Mouse (Mus musculus) inflammation-experienced regulatory T-cells, adult 6 months (primary cell): ENCODE data around the gene Csf3r. TPM values are rescaled to one million over a fixed set of nuclear protein-coding genes. Genes with fewer than 3 reads are reported as not detected.

ENCODE experiments used
- ATAC-seq: one replicate; pipeline ENCODE4 v1.8.0; 2017
- polyA plus RNA-seq, 3 experiments: library from polyadenylated mRNA; unstranded; fragments of 100-300 nt; shearing (Covaris generic); gene quantifications; one replicate each; pipeline ENCODE4 v1.2.1; 2017

The Csf3r gene
- polyA plus RNA-seq, 3 experiments from 2014 or later, result 0.44 TPM; not detected in 2

DNA sequence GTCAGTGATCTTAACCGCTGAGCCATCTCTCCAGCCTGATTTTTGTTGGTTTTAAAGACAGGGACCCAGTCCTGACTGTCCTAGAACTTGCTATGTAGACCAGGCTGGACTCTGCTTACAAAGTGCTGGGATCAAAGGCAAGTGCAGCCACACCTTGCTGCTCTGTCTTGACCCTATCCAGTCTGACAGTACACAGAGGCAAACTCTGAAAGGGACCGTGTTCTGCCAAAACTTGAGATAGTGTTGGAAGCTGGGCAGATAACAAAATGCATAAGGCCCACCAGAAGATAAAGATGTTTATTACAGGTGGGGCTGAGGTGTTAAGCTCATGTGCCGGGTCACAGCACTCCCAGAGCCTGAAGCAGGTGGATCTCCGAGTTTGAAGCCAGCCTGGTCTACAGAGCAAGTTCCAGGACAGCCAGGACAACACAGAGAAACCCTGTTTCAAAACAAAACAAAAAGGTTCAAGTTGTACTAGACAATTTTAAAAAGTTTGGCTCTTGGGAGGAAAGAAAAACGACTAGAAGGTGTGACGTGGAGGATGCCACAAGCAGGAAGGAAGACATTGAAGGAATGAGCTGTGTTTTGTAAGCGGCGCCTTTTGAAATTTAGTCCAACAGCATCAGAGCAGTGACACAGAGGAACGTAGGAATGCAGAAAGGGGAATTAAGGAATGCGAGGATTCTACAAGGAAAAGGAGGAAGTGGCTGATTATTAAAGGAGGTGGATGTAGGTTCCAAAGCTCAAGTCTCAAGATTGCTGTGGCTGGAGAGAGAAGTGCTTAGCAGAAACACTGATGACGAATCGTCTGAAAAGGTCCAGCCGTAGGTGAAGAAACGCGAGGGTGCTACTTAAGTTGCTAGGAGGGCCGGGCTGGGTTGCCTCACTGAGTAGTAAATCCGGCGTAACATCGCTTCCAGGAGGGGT lies 33.1 kb downstream of the Csf3r start:
- no peak for ATAC-seq

DNA sequence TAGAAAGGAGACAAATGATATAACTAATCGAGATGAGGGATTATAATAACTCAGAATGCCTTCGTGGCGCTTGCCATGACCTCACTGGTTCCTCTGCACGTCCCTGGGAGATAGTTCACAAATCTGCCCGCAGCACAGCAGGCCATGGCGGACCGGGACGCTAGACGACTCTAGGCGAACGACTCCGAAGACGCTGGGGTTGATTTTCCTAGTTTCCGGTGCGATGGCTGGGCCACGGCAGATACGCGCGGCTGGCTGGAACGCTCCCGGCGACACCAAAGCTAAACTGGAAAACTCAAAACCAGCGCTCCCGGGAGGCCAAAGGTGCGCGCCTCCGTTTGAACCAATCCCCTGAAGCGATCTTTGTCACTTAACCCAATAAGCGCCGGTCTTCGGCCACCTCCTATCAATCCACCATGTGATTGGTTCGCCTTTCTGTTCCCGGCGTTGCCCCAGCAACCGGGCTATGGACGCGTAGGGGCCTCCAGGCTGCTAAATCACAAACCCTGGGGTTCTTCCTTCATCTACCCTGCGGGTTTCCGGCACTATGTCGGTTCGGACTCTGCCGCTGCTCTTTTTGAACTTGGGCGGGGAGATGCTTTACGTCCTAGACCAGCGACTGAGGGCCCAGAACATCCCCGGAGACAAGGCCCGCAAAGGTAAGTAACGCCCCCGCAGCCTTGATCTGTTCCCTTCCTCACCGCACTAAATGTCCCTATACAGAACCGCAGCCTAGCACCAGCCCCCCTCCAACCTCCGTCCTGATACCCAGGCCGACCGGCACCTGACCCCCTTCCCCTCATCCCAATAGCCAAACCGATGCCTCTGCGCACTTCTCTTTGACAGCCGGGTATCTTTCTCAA lies 34.0 kb downstream of the Csf3r start, which contains the start of gene Oscp1:
Gene Oscp1, plus strand, starts transcription at position 432 of the 863 bp plus-strand sequence.
- peak; percentile 98 for ATAC-seq

DNA sequence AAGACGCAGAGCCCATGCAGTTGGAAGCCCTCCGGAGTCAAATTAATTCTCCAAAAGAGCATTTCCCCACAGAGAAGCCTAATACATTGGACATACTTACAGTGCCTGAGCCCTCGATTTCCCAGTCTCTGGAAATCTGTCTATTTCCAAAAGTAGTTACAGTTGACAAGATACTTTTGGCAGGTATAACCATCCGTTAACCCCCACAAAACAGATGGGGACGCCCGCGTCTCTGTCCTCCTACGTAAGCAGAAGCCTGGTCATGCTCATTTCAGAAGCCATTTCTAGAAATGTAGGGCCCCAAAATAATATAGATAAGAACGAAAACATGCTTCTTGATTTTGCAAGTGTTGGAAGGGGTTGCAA lies 34.6 kb downstream of the Csf3r start:
- ATAC-seq, result no peak

DNA sequence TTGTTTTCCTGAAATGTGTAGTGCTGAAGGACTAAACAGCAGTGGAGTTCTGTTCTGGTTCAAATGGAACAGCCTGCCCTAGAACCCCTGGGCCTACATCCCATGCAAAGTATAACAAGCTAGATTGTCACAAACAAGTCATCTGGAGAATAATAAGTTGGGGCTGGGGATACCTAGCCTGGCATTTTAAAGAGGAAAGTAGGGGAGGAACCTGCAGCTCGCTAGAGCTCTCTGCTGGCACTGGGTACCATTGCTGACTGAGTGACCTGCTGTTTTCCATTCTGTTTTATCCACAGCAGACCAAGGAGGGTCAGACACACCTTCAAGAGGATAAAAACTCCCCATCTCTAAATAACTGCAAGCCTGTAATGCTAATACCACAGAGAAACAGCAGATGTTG lies 38.5 kb downstream of the Csf3r start:
- no peak for ATAC-seq

DNA sequence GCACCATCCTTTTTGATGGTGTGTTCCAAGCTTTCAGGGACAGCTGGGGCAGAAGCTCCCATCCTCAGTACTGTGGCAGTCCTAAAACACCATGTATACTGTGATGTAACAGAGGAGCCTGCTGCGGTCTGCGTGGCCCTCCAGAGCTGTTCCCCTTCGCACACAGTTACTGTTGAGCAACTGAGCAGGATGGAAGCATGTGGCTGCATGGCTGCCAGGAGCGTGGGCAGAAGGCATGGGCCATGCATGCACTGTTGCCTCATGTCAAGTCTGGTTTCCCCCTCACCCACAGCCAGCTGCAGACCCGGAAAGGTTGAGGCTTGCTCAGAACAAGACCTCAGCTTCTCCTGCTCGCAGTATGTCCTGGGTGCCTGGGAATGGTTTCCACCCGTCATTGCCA lies 40.9 kb downstream of the Csf3r start:
- no peak for ATAC-seq

DNA sequence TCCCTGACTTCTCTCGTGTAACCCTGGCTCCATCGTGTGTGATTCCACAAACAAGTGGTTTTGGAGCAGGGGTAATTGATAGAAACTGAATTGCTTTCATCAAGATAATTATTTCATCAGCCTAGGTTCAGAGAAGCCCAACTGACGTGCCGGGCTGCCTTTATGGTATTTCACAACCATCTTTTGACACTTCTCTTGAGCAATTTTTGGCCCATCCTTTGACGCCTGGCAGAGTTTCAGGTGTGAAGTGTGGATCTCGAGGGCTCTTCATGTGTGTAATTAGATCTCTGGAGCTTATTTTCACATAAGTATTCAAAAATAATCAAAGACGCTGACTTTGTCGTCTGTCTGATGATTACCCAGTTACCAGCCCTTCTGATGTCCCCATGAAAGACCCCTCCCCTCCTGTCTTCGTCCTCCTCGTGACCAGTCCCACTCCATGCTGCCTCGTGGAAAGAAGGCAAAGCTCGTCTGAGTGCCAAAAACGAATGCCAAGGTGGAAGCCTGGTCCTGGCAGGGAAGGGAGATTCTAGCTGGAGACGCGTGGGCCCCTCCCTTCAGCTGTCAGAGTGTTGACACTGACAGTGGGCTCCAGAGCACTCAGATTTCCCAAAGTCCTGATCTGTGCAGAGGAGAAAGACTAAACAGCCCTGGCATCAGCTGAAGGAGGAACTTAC lies 43.2 kb downstream of the Csf3r start:
- ATAC-seq, result no peak

DNA sequence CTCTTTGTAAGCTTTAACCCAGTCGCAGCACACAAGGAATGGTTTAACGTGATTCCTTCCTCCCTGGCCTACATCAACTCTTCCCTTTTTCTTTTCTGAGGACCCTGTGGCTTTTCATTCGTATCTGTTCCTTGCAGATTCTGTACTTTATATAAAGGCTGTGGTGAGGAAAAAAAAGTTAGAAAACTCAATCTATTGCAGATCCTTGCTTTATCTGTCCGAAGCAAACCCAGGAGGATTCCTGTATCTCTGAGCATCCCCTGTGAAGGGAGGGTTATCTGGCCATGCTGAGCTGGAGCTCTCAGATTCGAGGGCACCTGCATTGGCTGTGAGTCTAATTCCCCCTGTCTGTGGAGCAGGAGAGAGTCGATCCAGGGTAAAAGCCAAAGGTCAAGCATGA lies 44.5 kb downstream of the Csf3r start:
- no peak for ATAC-seq

DNA sequence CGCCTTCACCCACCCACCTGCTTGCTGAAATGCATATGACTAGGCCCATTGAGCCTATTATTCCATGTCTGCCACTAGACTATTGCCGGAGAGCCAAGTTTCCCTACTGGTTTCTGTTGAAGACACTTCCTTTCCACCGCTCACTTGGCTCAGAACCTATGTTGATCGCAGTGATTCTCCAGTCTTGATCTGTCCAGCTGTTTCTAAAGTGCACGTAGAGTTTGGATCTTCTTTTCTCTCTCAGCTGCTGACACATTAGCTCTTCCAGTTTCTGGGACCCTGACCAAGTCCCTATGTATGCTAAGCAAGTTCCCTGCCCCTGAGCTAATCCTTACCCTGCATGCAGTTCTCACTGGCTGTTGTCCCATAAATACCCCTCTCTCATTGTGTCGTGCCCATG lies 53.5 kb downstream of the Csf3r start:
- no peak for ATAC-seq

DNA sequence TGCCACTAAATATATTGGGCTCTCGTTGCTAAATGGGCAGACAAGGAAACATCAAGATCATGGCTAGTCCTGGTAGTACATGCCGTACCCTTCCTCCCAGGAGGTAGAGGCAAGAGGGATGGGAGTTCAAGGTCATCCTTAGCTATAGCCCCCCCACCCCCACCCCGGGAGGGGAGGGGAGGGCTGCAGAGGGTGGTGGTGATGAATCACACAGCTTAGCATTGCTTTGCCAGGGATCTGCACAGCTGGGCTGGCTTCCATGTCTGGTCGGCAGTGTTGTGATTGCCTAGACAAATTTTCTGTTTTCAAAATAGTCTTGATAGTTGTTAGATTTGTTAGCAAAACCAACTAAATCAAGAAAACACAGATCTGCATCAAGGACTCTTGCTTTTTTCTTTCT lies 54.9 kb downstream of the Csf3r start:
- ATAC-seq, result no peak

DNA sequence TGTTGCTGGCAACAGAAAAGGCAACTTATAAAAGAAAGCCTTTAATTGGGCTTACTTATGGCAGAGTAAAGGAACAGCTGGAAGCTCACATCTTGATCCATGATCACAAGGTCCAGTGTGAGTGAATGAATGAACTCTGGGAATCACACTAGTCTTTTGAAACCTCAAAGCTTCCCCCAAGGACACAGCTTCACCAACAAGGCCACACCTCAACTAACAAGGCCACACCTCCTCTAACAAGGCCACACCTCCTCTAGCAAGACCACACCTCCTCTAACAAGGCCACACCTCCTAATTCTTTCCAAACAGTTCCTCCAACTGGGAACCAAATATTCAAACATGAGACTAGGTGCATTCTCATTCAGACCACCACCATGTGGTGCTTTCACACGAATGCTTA lies 57.3 kb downstream of the Csf3r start:
- no peak for ATAC-seq

DNA sequence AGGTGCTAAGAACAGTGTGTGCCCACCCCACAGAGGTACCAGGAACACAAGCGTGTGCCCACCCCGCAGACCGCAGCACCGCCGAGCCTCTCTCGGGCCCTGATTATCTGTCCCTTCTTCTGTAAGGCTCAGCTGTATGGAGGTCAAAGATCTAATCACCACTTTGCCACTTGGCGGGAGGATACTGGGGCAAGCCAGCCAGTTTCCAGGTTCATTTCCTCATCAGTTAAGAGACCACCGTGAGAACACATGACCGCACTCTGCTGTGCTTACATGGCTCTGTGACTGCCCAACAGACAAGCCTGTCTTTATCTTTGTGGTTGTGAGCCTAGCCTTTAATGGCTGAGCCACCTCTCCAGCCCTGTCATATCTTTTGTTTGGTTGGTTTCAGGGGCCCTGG lies 58.7 kb downstream of the Csf3r start:
- no peak for ATAC-seq

DNA sequence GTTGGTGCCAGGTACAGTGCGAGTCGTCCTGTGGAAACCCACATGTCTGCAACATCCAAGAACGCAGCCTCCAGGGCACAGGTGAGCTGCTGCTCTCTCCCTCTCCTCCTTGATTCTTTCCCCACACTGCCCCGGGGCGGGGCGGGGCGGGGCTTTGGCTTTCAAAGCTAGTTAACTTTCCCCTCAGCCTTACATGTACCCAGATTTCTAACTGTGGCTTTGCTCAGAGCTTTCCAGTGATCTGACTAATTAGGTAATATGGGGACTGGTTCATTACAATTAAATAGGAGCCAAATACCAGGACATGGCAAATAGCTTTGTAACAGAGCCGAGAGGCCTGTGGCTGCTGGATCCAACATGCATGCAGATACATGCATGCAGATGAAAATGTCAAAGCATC lies 60.0 kb downstream of the Csf3r start:
- ATAC-seq, result no peak

DNA sequence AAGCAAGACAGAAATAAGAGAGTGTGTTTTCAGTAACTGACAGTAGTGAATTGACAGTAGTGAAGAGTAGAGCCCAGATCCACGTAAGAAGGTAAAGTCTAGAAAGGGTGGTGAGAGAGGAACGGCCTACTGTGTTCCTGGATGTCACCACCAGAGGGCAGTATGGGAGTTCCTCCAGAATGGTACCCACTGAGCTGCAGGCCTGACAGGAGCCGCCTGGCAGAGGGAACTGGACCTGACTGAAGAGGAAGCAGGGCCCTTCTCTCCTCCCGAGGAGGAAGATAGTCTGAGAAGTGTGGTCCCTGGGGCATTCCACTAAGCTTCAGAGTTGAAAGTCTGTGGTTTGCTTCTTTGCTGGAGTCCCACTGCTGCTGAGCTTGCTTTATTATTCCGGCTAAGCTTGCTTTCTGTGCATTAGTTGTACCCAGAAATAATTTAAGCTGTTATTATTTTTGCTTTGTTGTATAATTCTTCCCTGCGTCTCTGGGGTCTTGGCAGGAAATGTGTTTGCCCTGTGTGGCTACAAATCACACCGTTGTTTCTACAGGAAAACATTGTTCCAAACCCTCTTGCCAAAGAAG lies 61.7 kb downstream of the Csf3r start:
- peak; percentile 83 for ATAC-seq

DNA sequence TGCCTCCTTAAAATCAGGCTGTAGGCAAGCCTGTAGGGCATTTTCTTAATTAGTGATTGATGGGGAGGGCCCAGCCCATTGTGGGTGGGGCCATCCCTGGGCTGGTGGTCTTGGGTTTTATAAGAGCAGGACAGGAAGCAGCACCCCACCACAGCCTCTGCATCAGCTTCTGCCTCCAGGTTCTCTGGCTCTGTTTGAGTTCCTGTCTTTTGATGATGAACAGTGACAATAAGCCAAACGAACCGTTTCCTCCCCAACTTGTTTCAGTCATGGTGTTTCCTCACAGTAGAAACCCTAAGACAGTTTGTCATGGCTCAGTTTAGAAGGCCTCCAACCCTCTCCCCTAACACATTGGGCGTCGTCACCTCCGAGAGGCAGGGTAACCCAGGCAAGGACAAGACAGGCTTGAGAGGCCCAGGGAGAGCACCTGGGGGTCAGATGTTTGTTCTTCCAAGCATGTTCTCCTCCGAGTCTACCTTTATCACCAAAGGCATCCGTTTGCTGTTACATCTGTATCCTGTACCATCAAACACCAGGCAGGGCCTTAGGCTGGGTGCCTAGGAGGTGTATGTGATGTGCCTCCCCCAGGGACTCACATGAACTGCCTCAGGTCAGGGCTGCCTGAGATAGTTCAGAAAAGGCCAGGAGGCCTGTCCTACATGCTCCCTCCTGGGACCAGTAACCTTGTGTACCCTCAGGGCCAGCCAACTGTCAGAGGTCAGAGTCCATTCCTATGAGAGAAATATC lies 65.9 kb downstream of the Csf3r start:
- ATAC-seq, result peak; percentile 60

DNA sequence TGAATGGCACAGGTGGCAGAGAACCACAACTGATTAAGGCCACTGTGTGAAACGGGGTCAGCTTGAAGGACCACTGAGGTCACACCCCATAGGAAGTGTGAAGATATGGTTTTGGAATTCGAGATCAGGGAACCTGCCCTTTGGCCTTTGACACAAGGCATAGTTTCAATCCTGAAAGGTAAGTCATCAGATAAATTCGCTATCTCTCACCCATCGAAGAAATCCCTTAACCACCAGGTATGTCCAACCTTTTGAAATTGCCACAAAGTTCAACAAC lies 66.4 kb downstream of the Csf3r start:
- ATAC-seq, result no peak

DNA sequence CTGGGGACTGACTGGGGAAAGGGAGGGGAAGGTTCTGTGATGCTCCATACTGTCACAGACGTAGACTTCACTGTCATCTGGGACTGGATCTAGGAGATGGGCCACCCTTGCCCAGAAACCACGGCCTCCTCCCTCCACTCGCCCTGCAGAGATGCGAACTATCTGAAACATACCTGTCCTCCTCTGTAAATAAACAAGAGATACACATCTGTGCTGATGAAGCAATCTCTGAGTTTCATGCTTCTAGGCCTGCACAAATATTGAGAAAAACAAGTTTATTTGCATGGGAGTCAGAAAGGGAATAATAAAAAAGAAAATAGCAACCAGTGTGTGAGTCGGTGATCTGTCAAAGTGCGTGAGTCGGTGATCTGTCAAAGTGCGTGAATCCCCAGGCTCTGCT lies 67.5 kb downstream of the Csf3r start:
- ATAC-seq, result no peak

Other genes starting within 250 kb of the Csf3r start
- 10 to 100 TPM; 56.3 to 65.7 (median 64.4) TPM for gene Mrps15, start 22.4 kb downstream of the Csf3r start, polyA plus RNA-seq
- gene Oscp1, start 34.0 kb downstream of the Csf3r start, polyA plus RNA-seq, result under 1 TPM; 0.24 to 0.66 (median 0.26) TPM
- 10 to 100 TPM; 55.6 to 76.5 (median 73.4) TPM for gene Lsm10, start 72.1 kb downstream of the Csf3r start, polyA plus RNA-seq
- 10 to 100 TPM; 11.0 to 27.7 (median 16.5) TPM for gene Stk40, start 79.4 kb downstream of the Csf3r start, polyA plus RNA-seq
- gene Eva1b, start 123.2 kb downstream of the Csf3r start, polyA plus RNA-seq, result 10 to 100 TPM in 2 of 3 experiments, 1 to 10 TPM in 1; 8.5 to 14.5 (median 11.7) TPM
- gene Sh3d21, start 138.9 kb downstream of the Csf3r start, polyA plus RNA-seq, result 1 to 10 TPM in 1 of 3 experiments, under 1 TPM in 2; 0.24 to 1.3 (median 0.59) TPM
- 100 to 1,000 TPM; 198 to 359 (median 205) TPM for gene Thrap3, start 178.2 kb downstream of the Csf3r start, polyA plus RNA-seq
- gene Map7d1, start 231.8 kb downstream of the Csf3r start, polyA plus RNA-seq, result 1 to 10 TPM; 3.2 to 6.6 (median 5.1) TPM
- gene Trappc3, start 237.8 kb downstream of the Csf3r start, polyA plus RNA-seq, result 10 to 100 TPM; 55.8 to 71.3 (median 70.8) TPM